Mouse (Mus musculus) hindbrain, embryonic 14.5 days (tissue): ENCODE data around the gene Unk. TPM values are rescaled to one million over a fixed set of nuclear protein-coding genes. Genes with fewer than 3 reads are reported as not detected.

Source experiments
- polyA plus RNA-seq: library from polyadenylated mRNA; unstranded; fragments of >200 nt; fragmentation: Nextera tagmentation; extraction: Ambion mirVana; gene quantifications from 2 replicates; pipeline ENCODE4 v1.2.1, GENCODE M21; 2014

The Unk gene
- polyA plus RNA-seq, 1 experiment from 2014 or later: 29.3 TPM

Other genes starting within 250 kb of the Unk start
- gene Caskin2, start 216.7 kb upstream of the Unk start, polyA plus RNA-seq: 10.7 and 11.0 TPM in 2 replicates
- gene Tsen54, start 215.6 kb upstream of the Unk start, polyA plus RNA-seq: 17.8 and 19.9 TPM in 2 replicates
- gene Llgl2, start 206.3 kb upstream of the Unk start, polyA plus RNA-seq: 1.3 and 2.4 TPM in 2 replicates
- 0.13 TPM in 1 of 2 replicates, not detected in the other for gene Myo15b, start 171.9 kb upstream of the Unk start, polyA plus RNA-seq
- 2.9 and 4.6 TPM in 2 replicates for gene Smim5, start 130.4 kb upstream of the Unk start, polyA plus RNA-seq
- gene Smim6, start 118.3 kb upstream of the Unk start, polyA plus RNA-seq: not detected in 2 replicates
- 40.5 and 41.8 TPM in 2 replicates for gene Sap30bp, start 97.0 kb upstream of the Unk start, polyA plus RNA-seq
- 16.7 and 17.2 TPM in 2 replicates for gene Recql5, start 96.8 kb upstream of the Unk start, polyA plus RNA-seq
- 1.5 and 1.6 TPM in 2 replicates for gene Itgb4, start 55.6 kb upstream of the Unk start, polyA plus RNA-seq
- gene Galk1, start 17.6 kb upstream of the Unk start, polyA plus RNA-seq: 48.6 and 54.4 TPM in 2 replicates
- 1,746 and 2,054 TPM in 2 replicates for gene H3f3b, start 2.4 kb upstream of the Unk start, polyA plus RNA-seq
- gene Unc13d, start 47.6 kb downstream of the Unk start, polyA plus RNA-seq: 0.75 and 0.83 TPM in 2 replicates
- gene Wbp2, start 56.7 kb downstream of the Unk start, polyA plus RNA-seq: 164 and 183 TPM in 2 replicates
- gene Trim47, start 96.9 kb downstream of the Unk start, polyA plus RNA-seq: 9.4 and 10.6 TPM in 2 replicates
- gene Trim65, start 100.8 kb downstream of the Unk start, polyA plus RNA-seq: 2.7 and 2.9 TPM in 2 replicates
- gene Mrpl38, start 108.5 kb downstream of the Unk start, polyA plus RNA-seq: 79.4 and 83.1 TPM in 2 replicates
- gene Fbf1, start 137.8 kb downstream of the Unk start, polyA plus RNA-seq: 43.0 and 45.4 TPM in 2 replicates
- 80.7 and 88.0 TPM in 2 replicates for gene Ten1, start 168.5 kb downstream of the Unk start, polyA plus RNA-seq
- gene Acox1, start 168.7 kb downstream of the Unk start, polyA plus RNA-seq: 67.5 and 75.7 TPM in 2 replicates
- gene Evpl, start 207.8 kb downstream of the Unk start, polyA plus RNA-seq: 0.62 and 0.64 TPM in 2 replicates
- gene Srp68, start 243.9 kb downstream of the Unk start, polyA plus RNA-seq: 52.0 and 54.0 TPM in 2 replicates